Mouse (Mus musculus): Measurements from ENCODE around the gene Upk3b.

Gene Upk3b

DNA sequence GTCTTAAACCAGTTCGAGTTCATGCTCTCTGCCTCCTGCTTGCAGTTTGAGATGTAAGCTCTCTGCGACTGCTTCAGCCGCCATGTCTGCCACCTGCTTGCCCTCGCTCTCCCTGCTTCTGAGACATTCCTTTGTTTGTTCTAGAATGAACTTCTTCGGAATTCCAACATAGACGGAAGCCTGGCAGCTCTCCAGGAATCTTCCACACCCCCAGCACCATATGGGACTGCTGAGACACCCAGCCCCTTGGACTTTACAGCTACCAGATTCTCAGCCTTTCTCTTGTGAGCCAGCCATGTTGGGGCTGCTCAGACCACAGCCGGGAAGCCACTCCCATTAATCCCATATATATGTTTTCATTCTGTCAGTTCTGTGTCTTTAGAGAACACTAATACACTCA lies 38.0 kb downstream of the Upk3b start:
- peak; percentile 39 for DNase-seq

GRCm38 (mm10) chr5:136077001-136077550 lies 38.8 kb downstream of the Upk3b start:
- DNase-seq: peak; percentile 40

- no peak for DNase-seq
Observed at GRCm38 (mm10) chr5:136078136-136078535, 39.8 kb downstream of the Upk3b start.

DNA sequence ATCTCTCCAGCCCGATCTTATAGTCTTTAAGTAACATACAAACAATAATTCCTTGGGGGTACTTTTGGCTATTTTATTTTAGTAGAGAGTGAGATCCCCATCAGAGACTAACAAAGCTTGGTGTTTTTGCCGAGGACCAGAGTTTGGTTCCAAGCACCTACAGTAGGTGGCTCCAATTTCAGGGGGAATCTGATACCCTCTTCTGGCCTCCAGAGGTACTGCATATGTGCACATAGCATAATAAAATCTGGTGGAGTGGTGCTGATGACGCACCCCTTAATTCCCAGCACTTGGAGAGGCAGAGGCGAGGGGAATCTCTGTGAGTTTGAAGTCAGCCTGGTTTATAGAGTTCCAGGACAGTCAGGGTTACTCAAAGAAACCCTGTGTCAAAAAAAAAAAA lies 44.0 kb downstream of the Upk3b start:
- DNase-seq: no peak

DNA sequence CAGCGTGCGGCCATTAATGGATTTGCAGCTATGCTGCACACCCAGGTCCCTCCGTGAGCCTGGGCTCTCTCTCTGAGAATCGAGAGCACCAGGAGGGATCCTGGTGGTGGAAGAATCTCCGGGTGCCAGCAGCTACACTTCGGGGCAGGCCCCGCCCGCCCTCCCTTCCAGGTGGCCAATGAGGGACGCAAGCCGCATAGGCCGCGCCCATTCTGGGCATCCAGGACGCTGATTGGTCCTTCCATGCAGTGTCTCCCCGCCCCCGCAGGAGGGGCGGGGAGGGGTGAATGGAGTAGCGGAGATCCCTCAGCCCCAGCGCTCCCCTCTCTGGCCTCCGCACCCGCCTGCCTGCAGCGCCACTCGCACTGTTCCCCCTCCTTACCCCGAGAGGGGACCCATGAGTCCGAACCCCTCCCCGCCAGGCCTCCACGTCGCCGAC lies 45.4 kb downstream of the Upk3b start, which contains the start of gene Rasa4:
Gene Rasa4 (plus strand): TSS at position 248 of the 439 bp plus-strand sequence.
- peak; percentile 97 for DNase-seq

GRCm38 (mm10) chr5:136084144-136084881 lies 46.0 kb downstream of the Upk3b start:
- DNase-seq: no peak

DNA sequence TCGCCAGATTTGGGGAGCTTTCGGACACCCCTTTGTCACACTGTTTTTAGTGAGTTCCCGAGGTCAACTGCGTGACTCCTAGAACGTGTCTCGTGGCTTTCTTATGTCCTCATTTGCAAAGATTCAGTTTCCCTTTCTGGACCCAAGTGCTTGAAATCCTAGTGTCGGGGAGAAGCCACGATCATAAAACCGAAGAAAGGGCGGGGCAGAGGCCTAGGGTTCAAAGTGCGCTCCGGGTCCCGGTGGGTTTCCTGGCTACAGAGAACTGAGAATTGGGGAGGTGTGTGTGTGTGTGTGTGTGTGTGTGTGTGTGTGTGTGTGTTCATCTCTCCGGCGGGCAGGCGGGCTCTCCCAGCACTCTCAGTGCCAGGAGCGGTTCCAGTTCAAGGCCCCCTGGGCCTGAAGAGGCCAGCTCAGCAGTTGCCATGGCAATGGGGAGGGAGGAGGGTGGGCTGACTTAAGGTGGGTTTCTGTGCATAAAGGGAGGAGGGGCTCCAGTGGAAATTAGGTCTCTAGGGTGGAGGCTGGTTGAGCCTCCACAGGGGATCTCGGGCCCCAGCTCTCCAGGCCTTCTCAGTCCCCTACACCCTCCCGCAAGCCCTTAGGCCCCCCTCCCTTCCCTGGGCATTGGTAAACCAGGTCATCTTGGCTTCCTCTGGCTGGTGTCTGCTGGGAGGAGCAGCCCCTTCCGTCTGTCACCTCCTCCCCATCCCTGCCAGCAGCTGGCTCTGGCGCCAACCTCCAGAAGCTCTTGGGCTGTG lies 46.8 kb downstream of the Upk3b start:
- DNase-seq: peak; percentile 44

DNA sequence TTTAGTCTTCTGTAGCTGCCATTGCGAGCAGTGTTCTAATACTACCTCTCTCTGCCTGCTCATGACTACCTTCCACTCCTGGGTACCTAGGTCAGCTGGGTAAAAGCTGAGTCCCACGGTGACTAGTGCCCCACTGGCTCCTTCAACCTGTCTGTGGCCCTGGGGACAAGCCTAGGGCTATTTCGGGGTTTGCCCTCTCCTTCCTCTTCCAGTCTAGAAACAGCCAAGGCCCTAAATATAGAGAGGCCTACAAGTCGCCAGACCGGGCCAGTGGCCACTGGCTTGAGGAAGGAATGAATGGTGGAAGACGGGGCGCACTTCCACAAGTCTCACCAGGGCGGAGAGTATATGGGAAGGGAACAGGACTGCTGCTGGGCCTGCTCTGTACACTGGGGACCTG lies 48.0 kb downstream of the Upk3b start:
- DNase-seq: no peak

DNA sequence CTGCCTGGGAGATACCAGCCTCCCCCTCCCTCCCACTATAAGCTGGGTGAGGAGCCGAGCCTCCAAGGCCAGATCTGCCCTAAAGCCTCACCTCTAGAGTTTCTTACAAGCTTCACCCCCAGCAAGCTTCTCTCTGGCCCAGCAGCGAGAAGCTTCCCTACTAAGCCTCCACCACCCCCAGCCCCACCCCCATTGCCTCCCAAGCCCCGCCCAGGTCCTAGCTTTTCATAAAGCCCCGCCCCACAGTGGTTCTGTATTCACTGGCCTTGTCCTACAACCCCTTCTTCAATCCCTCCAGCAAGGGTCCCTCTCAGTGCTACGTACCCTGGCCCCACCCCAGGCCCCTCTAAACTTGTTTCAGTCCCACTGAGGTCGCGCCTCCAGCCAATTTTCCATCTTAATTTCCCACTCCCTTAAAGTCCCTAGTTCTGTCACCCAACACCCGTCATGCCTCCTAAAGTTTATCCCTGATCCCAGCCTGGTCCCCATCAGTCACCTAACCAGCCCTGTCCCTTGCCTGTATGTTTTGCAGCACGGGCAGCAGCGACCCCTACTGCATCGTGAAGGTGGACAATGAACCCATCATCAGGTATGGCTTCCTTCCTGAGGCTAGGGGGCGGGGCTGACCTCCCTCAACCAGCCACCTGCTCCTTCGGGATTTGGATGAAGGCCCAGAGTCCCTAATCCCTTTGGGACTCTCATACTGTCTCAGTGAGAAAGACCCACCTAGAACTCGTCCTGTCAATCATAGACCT lies 50.7 kb downstream of the Upk3b start:
- DNase-seq: peak; percentile 30

DNA sequence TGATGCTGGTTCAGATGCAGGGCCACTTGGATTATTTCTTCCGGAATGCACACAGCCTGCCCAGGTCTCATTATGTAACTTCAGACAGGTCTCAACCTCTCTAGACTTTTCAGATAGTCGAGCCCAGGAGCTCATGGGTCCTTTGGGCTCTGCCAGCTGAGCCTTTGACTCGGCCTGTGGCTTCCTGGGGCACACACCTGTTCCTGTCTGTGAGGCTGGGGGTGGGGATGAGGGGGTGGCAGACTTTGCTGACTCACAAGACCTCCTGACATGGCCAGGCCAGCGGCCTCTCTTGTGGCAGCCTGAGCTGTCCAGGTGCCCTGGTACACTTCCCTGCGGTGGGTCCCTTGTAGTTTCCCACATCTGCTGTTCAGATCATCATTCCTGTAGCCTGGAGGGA lies 53.6 kb downstream of the Upk3b start:
- no peak for DNase-seq

DNA sequence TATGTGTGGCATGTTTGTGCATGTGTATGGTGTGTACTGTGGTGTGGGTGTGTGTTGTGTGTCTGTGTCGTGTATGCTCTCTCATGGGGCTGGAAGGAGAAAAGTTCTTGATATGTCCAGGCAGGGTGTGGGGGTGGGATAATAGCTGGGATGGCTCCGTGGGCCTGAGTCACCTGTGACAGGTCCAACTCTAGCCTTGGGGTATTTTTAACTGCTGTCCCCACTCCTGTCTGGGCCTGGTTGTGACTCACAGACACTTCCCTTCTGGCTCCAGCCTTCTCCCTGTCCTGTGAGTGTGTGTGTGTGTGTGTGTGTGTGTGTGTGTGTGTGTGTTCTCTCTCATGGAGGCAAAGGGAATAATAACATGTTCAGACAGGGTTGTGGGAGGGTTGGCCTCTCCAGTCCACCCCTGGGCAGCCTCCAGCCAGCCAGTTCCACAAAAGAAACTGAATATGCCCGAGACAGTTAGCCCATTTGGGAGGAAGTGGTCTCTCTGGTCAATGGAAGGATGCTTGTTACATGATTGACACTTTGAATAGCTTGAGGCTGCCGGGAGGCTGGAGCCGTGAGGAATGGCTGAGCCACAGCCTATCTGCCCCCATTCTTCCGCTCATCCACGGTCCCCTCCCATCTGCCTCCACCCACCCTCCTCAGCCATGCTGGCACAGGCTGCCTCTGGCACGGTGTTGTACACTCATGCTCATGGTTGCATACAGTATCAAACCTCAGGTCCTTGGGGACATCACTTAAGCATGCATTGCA lies 56.1 kb downstream of the Upk3b start:
- no peak for DNase-seq

DNA sequence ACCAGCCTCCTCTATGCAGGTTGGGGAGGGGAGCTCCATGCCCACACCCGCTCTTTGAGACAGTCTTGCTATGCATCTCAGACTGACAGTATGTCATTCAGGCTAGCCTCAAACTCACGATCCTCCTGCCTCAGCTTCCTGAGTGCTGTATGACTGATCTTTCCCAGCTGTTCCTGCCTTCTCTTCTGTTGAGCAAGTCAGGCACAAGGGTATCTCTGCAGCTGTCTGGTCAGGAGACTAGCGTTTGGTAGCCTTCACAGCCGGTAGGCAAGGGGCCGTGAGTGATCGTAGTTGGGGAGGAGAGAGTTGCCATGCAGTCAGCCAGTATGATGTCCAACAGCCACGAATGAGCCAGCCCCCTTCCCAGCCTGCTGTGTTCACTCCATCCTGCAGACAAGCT lies 56.8 kb downstream of the Upk3b start:
- no peak for DNase-seq
